Mouse (Mus musculus): ENCODE results near the gene Jmjd8.
A peak's percentile ranks its signal among the peaks of the same experiment; 100 is the strongest.
"Not testable (repeated sequence)": the region's sequence is repeated elsewhere in the genome, so short reads cannot be mapped to it uniquely, and the experiment has no call there.

Jmjd8 gene

GRCm38 (mm10) chr17:25828712-25829557, at the start of gene Jmjd8:
TSS of gene Jmjd8 (plus strand) at chr17:25828867.
- peak; percentile 62 to 77 for DNase-seq (ENCODE audit: low spot score in 2 of 2)

GRCm38 (mm10) chr17:25781339-25781738, 47.3 kb upstream of the Jmjd8 start:
- DNase-seq (ENCODE audit: low spot score in 2 of 2) = no peak

GRCm38 (mm10) chr17:25783086-25783485, 45.6 kb upstream of the Jmjd8 start:
- DNase-seq (ENCODE audit: low spot score in 2 of 2) = no peak

- DNase-seq (ENCODE audit: low spot score in 2 of 2) = no peak
These were observed 44.6 kb upstream of the Jmjd8 start for GRCm38 (mm10) chr17:25783861-25784574.

- peak; percentile 90 to 95 for DNase-seq (ENCODE audit: low spot score in 2 of 2)
These were observed 43.4 kb upstream of the Jmjd8 start, which contains the start of gene Haghl for GRCm38 (mm10) chr17:25785281-25785745. TSS of gene Haghl (minus strand) at chr17:25785673.

- no peak for DNase-seq (ENCODE audit: low spot score in 2 of 2)
These were observed 42.4 kb upstream of the Jmjd8 start, which contains the start of gene Ccdc78 for GRCm38 (mm10) chr17:25786280-25786679. TSS of gene Ccdc78 (plus strand) at chr17:25786580.

GRCm38 (mm10) chr17:25786781-25787504, 41.7 kb upstream of the Jmjd8 start:
- no peak for DNase-seq (ENCODE audit: low spot score in 2 of 2)

GRCm38 (mm10) chr17:25791320-25791842, 37.3 kb upstream of the Jmjd8 start:
- DNase-seq (ENCODE audit: low spot score in 2 of 2) = no peak

GRCm38 (mm10) chr17:25791843-25792527, 36.7 kb upstream of the Jmjd8 start:
- peak; percentile 84 to 90 for DNase-seq (ENCODE audit: low spot score in 2 of 2)

- DNase-seq (ENCODE audit: low spot score in 2 of 2) = peak; percentile 78 to 79
These were observed 36.1 kb upstream of the Jmjd8 start, which contains the start of gene Fam173a for GRCm38 (mm10) chr17:25792615-25793014. TSS of gene Fam173a (minus strand) at chr17:25792901.

GRCm38 (mm10) chr17:25794197-25794596, 34.5 kb upstream of the Jmjd8 start:
- DNase-seq (ENCODE audit: low spot score in 2 of 2) = no peak

- no peak for DNase-seq (ENCODE audit: low spot score in 2 of 2)
These were observed 33.7 kb upstream of the Jmjd8 start for GRCm38 (mm10) chr17:25794998-25795397.

- DNase-seq (ENCODE audit: low spot score in 2 of 2) = no peak
These were observed 33.0 kb upstream of the Jmjd8 start, which contains the start of gene AC134908.4 for GRCm38 (mm10) chr17:25795609-25796092. TSS of gene AC134908.4 (minus strand) at chr17:25795659.

- no peak for DNase-seq (ENCODE audit: low spot score in 2 of 2)
These were observed 32.4 kb upstream of the Jmjd8 start for GRCm38 (mm10) chr17:25796211-25796771.

- peak; percentile 82 to 91 for DNase-seq (ENCODE audit: low spot score in 2 of 2)
These were observed 31.7 kb upstream of the Jmjd8 start, which contains the start of gene Metrn for GRCm38 (mm10) chr17:25796951-25797369. TSS of gene Metrn (minus strand) at chr17:25797136.

GRCm38 (mm10) chr17:25801029-25801428, 27.6 kb upstream of the Jmjd8 start:
- no peak for DNase-seq (ENCODE audit: low spot score in 2 of 2)

GRCm38 (mm10) chr17:25802825-25803517, 25.7 kb upstream of the Jmjd8 start:
- no peak for DNase-seq (ENCODE audit: low spot score in 2 of 2)

- DNase-seq (ENCODE audit: low spot score in 2 of 2) = no peak
These were observed 22.2 kb upstream of the Jmjd8 start for GRCm38 (mm10) chr17:25806507-25806906.

GRCm38 (mm10) chr17:25807452-25807851, 21.2 kb upstream of the Jmjd8 start:
- DNase-seq (ENCODE audit: low spot score in 2 of 2) = not testable (repeated sequence)

GRCm38 (mm10) chr17:25808028-25808427, 20.6 kb upstream of the Jmjd8 start:
- no peak for DNase-seq (ENCODE audit: low spot score in 2 of 2)

All from urinary bladder, postnatal 4 days (tissue).